Comparison of ENCODE assay signal across 15 mouse cellular contexts in genomic region chr12:107120486-107121186, GRCm38 (mm10).
"Had no signal": no experiment of that assay in that cellular context is flagged by ENCODE, and none has a peak within 500 bp of the region (broad histone marks: within the 10 kb centered on the region; RNA-seq: fewer than 3 reads in every experiment).

No protein-coding gene starts in this region.

- H3K27me3 ChIP-seq: liver, embryonic 15.5 days; midbrain, embryonic 15.5 days; neural tube, embryonic 13.5 days had no signal

- H3K4me2 ChIP-seq: liver, embryonic 11.5 days; liver, embryonic 15.5 days; midbrain, embryonic 15.5 days; neural tube, embryonic 13.5 days had no signal

- DNase-seq: kidney, adult 11 months; kidney, adult 9 months; kidney, postnatal 36 days; lung, adult 2 months; lung, postnatal 36 days; right cerebral cortex, adult 18-20 months; right cerebral cortex, postnatal 25 days had no signal

- H3K9ac ChIP-seq: liver, embryonic 15.5 days; midbrain, embryonic 15.5 days; neural tube, embryonic 13.5 days had no signal

- H3K4me1 ChIP-seq: liver, embryonic 15.5 days; midbrain, embryonic 15.5 days had no signal

- H3K27ac ChIP-seq: kidney, postnatal 0 days; layer of hippocampus, adult 2 months; limb, embryonic 10.5 days; liver, embryonic 15.5 days; midbrain, embryonic 15.5 days; neural tube, embryonic 13.5 days had no signal

- H3K9me3 ChIP-seq: limb, embryonic 10.5 days; liver, embryonic 15.5 days; midbrain, embryonic 15.5 days; neural tube, embryonic 13.5 days had no signal

- H3K4me3 ChIP-seq: layer of hippocampus, adult 2 months; limb, embryonic 10.5 days; liver, embryonic 15.5 days; midbrain, embryonic 15.5 days; neural tube, embryonic 13.5 days had no signal

- ATAC-seq: lung, postnatal 0 days; midbrain, embryonic 15.5 days had no signal

- H3K36me3 ChIP-seq: limb, embryonic 10.5 days; liver, embryonic 15.5 days; midbrain, embryonic 15.5 days; neural tube, embryonic 13.5 days had no signal
